Mouse (Mus musculus) adipocyte (in vitro differentiated cells): Measurements from ENCODE around the gene Gna15.
A peak's percentile ranks its signal among the peaks of the same experiment; 100 is the strongest.

Experiments used
- DNase-seq: peaks from one replicate; pipeline ENCODE4 v3.0.0-alpha.2; 2016; ENCODE audit warnings: low spot score

Gene Gna15

GRCm38 (mm10) chr10:81524051-81524605 lies at the start of gene Gna15:
Gene Gna15, minus strand, starts transcription at chr10:81524225.
- DNase-seq, result no peak

- no peak for DNase-seq
Measured at GRCm38 (mm10) chr10:81572975-81573374, 49.0 kb upstream of the Gna15 start.

DNA sequence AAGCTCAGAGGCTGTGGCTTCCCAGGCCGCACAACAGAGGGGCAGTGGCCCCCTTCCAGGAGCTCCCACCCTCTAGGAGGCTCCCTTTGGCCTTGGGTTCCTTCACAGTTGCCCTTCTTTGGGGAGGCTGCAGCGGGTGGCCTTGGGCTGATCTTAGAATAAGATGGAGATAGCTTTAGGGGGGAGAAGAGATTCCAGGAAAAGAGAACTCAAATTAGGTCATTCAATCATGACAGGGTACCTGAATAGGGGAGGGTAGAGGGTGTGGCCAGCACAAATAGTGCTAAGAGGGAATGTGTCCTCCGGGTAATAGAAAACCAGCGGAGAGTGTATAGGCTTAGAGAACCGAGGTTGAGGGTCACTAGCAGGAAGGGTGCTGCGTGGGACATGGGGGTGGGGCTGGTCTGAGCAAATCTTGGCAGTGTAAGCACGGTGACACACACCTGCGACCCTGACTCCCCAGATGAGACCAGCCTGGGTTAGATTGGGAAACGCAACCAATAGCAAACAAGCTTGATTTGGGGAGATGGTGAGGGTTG lies 48.2 kb upstream of the Gna15 start:
- no peak for DNase-seq

DNA sequence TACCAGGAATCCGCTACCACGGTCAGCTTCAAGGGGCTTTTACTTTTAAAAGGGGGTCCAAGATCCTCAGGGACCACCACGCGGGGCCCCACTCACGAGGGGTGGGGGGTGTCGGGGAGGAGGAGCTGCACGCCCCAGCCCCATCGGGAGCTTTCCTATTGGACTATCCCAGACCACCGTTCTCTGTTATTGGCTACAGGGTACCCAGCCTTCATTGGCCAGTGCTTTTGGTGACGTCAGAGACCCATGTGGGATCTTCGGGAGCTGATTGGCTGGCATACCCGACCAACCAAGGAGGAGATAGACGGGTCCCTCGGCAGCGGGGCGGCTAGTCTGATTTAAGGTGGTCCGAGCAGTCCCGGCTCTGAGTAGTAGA lies 47.5 kb upstream of the Gna15 start:
- DNase-seq, result peak; percentile 94

- peak; percentile 89 for DNase-seq
Measured at GRCm38 (mm10) chr10:81570831-81571500, 46.9 kb upstream of the Gna15 start.

DNA sequence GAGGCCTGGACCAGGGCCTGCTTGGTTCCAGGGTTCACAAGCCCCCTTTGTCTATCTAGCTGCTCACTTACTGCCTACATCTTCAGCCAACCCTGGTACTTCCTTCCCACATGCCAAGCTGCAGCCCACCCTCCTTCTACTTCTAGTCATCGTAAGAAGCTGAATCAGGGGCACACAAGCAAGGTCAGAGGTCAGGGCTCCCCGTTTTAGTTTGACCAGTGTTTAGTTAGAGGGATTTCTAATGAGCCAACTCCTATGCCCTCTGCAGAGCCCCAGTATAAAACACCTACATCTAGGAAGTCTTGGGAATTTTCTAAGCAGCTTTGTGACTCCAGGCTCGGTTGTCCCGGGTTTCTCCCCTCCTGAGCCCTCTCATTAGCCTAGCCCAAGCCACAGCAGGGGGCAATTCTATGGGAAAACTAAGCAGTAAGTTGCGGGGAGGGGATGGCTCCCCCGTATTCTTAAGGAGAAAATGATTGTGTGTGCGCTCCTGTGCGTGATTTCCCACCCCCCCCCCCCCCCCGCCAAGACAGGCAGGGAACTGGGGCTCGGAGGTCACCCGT lies 46.3 kb upstream of the Gna15 start:
- DNase-seq, result no peak

DNA sequence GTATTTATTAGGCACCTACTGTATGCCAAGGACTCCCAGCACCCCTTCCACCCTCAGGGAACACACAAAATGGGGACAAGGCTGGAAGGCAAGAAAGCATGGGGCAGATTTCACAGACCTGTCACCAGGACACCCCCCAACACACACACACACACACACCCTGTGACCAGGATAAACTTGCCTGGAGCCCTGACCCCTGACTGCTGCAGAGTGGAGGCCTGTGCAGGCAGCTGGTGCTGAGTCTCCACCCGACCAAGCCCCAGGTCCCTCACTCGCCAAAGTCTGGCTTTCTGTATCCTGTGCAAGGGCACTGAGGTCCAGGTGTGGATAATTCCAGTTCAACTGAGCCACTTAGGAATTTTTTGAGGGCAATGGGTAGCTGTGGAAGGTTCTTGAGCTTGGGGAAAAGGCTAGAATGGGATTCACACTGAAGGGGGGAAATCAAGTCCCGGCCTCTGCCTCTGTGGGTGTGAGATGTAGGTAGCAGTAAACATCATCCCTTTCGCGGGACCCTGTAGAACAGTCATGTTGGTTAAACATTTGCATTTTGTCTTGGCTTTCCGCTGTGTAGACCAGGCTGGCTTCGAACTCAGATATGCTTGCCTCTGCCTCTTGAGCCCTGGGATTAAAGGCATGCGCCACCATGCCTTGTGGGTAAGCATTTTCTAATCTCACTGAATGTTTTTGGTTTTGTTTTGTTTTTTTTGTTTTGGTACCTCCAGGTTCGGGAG lies 45.6 kb upstream of the Gna15 start:
- DNase-seq, result no peak

DNA sequence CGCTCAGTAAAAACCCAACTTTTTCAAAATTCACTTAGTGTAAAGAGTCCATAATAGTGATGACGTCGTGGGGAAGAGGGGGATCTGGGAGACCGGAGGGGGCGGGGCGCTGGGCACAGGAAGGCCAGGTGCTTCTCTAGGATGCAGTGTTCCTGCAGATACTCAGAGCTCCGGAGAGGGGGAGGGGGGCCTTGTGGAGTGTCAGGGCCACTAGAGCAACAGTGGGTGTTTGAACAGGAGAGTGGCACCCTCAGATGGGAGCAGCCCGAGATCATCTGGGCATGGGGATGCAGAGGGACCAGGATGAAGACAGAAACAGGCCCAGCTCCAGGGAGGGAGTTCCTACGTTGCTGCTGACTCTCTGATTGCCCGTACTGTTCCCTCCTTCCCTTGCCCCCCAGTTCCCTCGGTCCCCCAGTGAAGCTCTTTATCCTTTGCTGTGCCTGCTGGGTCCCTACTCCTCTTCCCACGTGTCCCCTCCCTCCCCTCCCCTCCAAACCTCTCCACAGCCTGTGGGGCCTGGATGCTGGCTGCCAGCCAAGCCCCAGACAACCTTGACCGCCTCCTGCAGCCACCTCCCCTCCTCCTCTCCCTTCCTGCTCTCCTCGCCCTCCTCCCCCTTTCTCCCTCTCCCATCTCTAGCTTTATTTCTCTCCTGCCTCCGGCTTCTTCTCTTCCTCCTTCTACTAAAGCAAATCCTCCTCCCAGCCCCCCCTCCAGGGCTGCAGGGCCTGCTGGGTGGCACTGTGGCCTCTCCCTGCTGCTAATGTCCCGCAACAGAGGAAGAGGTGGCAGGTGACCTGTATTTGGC lies 44.6 kb upstream of the Gna15 start:
- DNase-seq, result no peak

DNA sequence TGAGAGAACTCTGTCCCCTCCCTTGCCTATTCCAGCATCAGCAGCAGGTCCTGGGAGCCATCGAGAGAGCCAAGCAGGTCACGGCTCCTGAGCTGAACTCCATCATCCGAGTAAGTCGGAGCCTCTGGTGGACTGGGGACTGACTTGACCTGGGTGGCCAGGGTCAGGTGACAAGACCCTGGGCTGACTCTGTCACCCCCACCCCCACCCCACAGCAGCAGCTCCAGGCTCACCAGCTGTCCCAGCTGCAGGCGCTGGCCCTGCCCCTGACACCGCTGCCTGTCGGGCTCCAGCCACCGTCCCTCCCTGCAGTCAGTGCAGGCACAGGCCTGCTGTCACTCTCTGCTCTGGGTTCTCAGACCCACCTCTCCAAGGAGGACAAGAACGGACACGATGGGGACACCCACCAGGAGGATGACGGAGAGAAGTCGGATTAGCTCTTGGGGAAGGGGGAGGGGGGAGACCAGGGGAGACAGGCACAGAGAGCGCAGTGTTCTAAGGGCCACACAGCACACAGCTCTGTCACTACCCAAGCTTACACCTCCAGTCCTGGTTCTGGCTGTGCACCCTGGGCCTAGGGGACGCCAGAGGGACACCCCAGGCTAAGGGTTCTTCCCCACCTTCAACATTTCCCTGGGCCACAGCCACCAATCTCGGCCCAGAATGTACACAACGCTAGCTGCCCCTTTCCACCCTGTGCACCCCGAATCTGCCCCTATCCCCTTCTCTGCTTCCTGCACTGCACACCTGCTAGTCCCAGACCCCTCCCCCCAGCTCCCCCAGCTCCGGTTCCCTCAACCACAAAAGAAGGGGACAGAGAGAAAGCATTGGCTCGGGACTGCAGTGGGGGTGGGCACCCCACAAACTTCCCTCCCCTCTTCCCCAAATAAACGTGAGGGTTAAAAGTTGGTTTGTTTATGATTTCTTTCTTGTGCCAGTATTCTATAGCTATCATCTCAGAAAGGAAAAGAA lies 41.5 kb upstream of the Gna15 start:
- no peak for DNase-seq

GRCm38 (mm10) chr10:81564734-81565133 lies 40.7 kb upstream of the Gna15 start:
- DNase-seq, result no peak

GRCm38 (mm10) chr10:81564216-81564615 lies 40.2 kb upstream of the Gna15 start:
- no peak for DNase-seq

GRCm38 (mm10) chr10:81563481-81563880 lies 39.5 kb upstream of the Gna15 start:
- DNase-seq, result no peak

- DNase-seq, result no peak
Measured at GRCm38 (mm10) chr10:81562411-81562810, 38.4 kb upstream of the Gna15 start.

- DNase-seq, result no peak
Measured at GRCm38 (mm10) chr10:81560719-81561459, 36.9 kb upstream of the Gna15 start.

- peak; percentile 33 for DNase-seq
Measured at GRCm38 (mm10) chr10:81559627-81560539, 35.9 kb upstream of the Gna15 start.

GRCm38 (mm10) chr10:81559163-81559626 lies 35.2 kb upstream of the Gna15 start, which contains the start of gene Aes:
Gene Aes, plus strand, starts transcription at chr10:81559488.
- peak; percentile 36 for DNase-seq

DNA sequence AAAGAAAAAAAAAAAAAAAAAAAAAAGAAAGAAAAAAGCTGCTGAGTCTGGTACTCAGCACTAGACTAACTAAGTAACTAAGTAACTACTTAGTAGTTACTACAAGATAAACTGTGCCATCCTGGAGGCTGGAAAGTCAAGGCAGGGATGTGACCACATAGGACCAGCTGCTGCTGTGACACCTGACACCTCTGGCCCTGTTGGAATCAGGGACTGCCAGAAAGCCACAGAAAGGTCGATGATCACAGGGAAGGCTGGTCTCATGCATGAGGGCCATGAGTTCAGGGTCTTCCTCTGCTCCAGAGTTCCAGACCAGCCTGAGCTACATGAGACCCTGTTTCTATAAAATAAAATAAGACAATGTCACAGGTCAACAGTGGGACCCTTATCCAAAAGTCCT lies 33.5 kb upstream of the Gna15 start:
- no peak for DNase-seq

DNA sequence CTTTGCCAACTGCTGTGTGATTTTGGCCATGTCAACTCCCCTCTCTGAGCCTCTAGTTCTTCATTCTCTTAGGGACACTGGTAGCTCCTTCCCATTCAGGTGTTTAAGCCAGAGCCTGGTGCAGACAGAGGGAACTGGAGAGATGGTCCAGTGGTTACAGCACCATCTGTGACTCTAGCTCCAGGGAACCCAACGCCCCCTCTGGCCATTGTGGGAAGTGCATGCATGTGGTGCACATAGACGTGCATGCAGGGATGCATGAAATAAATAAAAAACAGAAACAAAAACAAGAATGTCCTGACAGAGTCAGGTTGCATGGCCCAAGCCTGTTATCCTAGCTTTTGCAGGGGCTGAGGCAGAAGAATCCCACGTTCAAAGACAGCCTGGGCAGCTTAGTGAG lies 32.3 kb upstream of the Gna15 start:
- no peak for DNase-seq
